ENCODE assay signal across 8 mouse cellular contexts in genomic region chr7:142093696-142094240, GRCm38 (mm10). TPM values are rescaled to one million over a fixed set of nuclear protein-coding genes. Genes with fewer than 3 reads are reported as not detected.
DNase-seq lines count a peak whose midpoint lies in the region; ATAC-seq and TF ChIP-seq lines count a peak whose summit lies in the region.
"Had no signal": no experiment of that assay in that cellular context is flagged by ENCODE, and none has a peak within 500 bp of the region (broad histone marks: within the 10 kb centered on the region; RNA-seq: fewer than 3 reads in every experiment).

No protein-coding gene starts in this region.

- peak overlapping the region; percentile 86; the same call in 1 of the 2 replicates for H3K9ac ChIP-seq in intestine, postnatal 0 days (ENCODE audit: low read depth, low read length)

- peak overlapping the region; percentile 89; the same call in 1 of the 2 replicates for H3K27ac ChIP-seq in forebrain, embryonic 10.5 days
- no peak overlapping the region for H3K27ac ChIP-seq in intestine, postnatal 0 days (ENCODE audit: low read depth, low read length)
- no peak overlapping the region for H3K27ac ChIP-seq in small intestine, adult 2 months (ENCODE audit: insufficient read depth, low read depth, low read length)
- H3K27ac ChIP-seq: macrophage had no signal

- no peak for ATAC-seq in intestine, postnatal 0 days
- ATAC-seq in granulocyte monocyte progenitor cell, adult 5-6 weeks (replicated peaks; ENCODE audit: poor library complexity, severe bottlenecking): no peak

- no peaks in the 10 kb centered on the region for H3K9me3 ChIP-seq in forebrain, embryonic 10.5 days
- H3K9me3 ChIP-seq in intestine, postnatal 0 days (ENCODE audit: control insufficient read depth): no peaks in the 10 kb centered on the region

- WGBS in lung, adult 2 months: 42% methylated on average over 6 of the region's 6 CpGs
- WGBS in forebrain, embryonic 10.5 days: 25% methylated on average over 6 of the region's 6 CpGs
- 39% methylated on average over 6 of the region's 6 CpGs for WGBS in intestine, postnatal 0 days
- 50% methylated on average over 6 of the region's 6 CpGs for WGBS in small intestine, adult 2 months

- no peak for TF ChIP-seq CTCF in lung, adult 2 months (IDR thresholded peaks at IDR 0.05; ENCODE audit: insufficient read depth, low read length)
- TF ChIP-seq CTCF in intestine, postnatal 0 days (IDR thresholded peaks at IDR 0.05; ENCODE audit: low read depth): no peak
- TF ChIP-seq CTCF in small intestine, adult 2 months (IDR thresholded peaks at IDR 0.05; ENCODE audit: extremely low read depth, insufficient read length, insufficient replicate concordance, low read depth, low read length): no peak

- no peak for DNase-seq in lung, adult 2 months
- DNase-seq in lung, postnatal 25 days (ENCODE audit: low spot score): no peak
- no peak for DNase-seq in forebrain, embryonic 10.5 days (ENCODE audit: extremely low spot score, low spot score)
- DNase-seq in left cerebral cortex, adult 9 months (ENCODE audit: low spot score in 2 of 2): no peak

- peak overlapping the region; percentile 95 for H3K4me2 ChIP-seq in intestine, postnatal 0 days (replicated peaks; ENCODE audit: low read depth)

- peaks cover 5% of the 10 kb centered on the region for H3K4me1 ChIP-seq in lung, adult 2 months (ENCODE audit: control insufficient read depth, insufficient read depth, low read length)
- H3K4me1 ChIP-seq in forebrain, embryonic 10.5 days: peaks cover 77% of the 10 kb centered on the region
- 0 out of 2 replicates have a peak, but pooled peaks cover 2% of the 10 kb centered on the region for H3K4me1 ChIP-seq in intestine, postnatal 0 days (replicated peaks; ENCODE audit: control insufficient read depth, insufficient read depth, low read length)
- H3K4me1 ChIP-seq in small intestine, adult 2 months (ENCODE audit: control insufficient read depth, insufficient read depth, insufficient read length, low read length): peaks cover 11% of the 10 kb centered on the region; the same call in 1 of the 2 replicates

- H3K4me3 ChIP-seq in lung, adult 2 months (replicated peaks; ENCODE audit: extremely low read depth, low read depth, low read length): peak overlapping the region; percentile 63
- H3K4me3 ChIP-seq in forebrain, embryonic 10.5 days: peak overlapping the region; percentile 74
- peak overlapping the region; percentile 76 for H3K4me3 ChIP-seq in intestine, postnatal 0 days (ENCODE audit: low read depth, low read length)
- peak overlapping the region; percentile 87 for H3K4me3 ChIP-seq in small intestine, adult 2 months (ENCODE audit: low read depth, low read length)

- TF ChIP-seq POLR2A in lung, adult 2 months (IDR thresholded peaks at IDR 0.05; ENCODE audit: borderline replicate concordance, extremely low read depth, low read depth, low read length): no peak
- TF ChIP-seq POLR2A in small intestine, adult 2 months (IDR thresholded peaks at IDR 0.05; ENCODE audit: low read depth, low read length): no peak

- H3K27me3 ChIP-seq in forebrain, embryonic 10.5 days (ENCODE audit: poor library complexity, severe bottlenecking): peaks cover 98% of the 10 kb centered on the region
- H3K27me3 ChIP-seq in intestine, postnatal 0 days (replicated peaks; ENCODE audit: control insufficient read depth, insufficient read depth, low read length): peaks cover 23% of the 10 kb centered on the region; the same call in 1 of the 2 replicates
- no peaks in the 10 kb centered on the region for H3K27me3 ChIP-seq in small intestine, adult 2 months (ENCODE audit: control insufficient read depth, insufficient read depth, low read length)

- no peaks in the 10 kb centered on the region for H3K36me3 ChIP-seq in forebrain, embryonic 10.5 days (replicated peaks)
- H3K36me3 ChIP-seq in intestine, postnatal 0 days (ENCODE audit: control insufficient read depth, insufficient read depth): no peaks in the 10 kb centered on the region; the same call in 1 of the 2 replicates
- H3K36me3 ChIP-seq in small intestine, adult 2 months (ENCODE audit: control insufficient read depth, insufficient read depth, low read length): no peaks in the 10 kb centered on the region; the same call in 1 of the 2 replicates

RNA-seq across cellular contexts. Expression of gene Dusp8, which starts 1.9 kb away (rescaled TPM):
- polyA plus RNA-seq in lung, adult 2 months (2012; rRNA removed): 30.1 and 33.3 TPM in 2 replicates
- 3.6 and 7.3 TPM in 2 replicates for polyA plus RNA-seq in forebrain, embryonic 10.5 days (2016; fragmentation: Nextera tagmentation; extraction: Ambion mirVana)
- 5.8 and 6.4 TPM in 2 replicates for polyA plus RNA-seq in intestine, postnatal 0 days (2015; fragmentation: Nextera tagmentation; extraction: Ambion mirVana)
- 8.9 and 13.4 TPM in 2 replicates for polyA plus RNA-seq in small intestine, adult 2 months (2012; rRNA removed)
- total RNA-seq in granulocyte monocyte progenitor cell, adult 5-6 weeks (2014; fragmentation: Nextera tagmentation): not detected in 2 replicates
- not detected in 2 replicates for total RNA-seq in granulocyte monocyte progenitor cell, adult 5-6 weeks (2017)

RNA-seq across cellular contexts. Expression of gene Gm45618, which starts 26.8 kb away (rescaled TPM):
- polyA plus RNA-seq in lung, adult 2 months (2012; rRNA removed): not detected in 2 replicates
- 0.38 TPM in 1 of 2 replicates, not detected in the other for polyA plus RNA-seq in forebrain, embryonic 10.5 days (2016; fragmentation: Nextera tagmentation; extraction: Ambion mirVana)
- polyA plus RNA-seq in intestine, postnatal 0 days (2015; fragmentation: Nextera tagmentation; extraction: Ambion mirVana): not detected in 2 replicates
- not detected in 2 replicates for polyA plus RNA-seq in small intestine, adult 2 months (2012; rRNA removed)
- total RNA-seq in granulocyte monocyte progenitor cell, adult 5-6 weeks (2014; fragmentation: Nextera tagmentation): not detected in 2 replicates
- not detected in 2 replicates for total RNA-seq in granulocyte monocyte progenitor cell, adult 5-6 weeks (2017)
- polyA plus RNA-seq: macrophage had no signal

RNA-seq across cellular contexts. Expression of gene Mob2, which starts 32.9 kb away (rescaled TPM):
- 40.6 and 54.0 TPM in 2 replicates for polyA plus RNA-seq in lung, adult 2 months (2012; rRNA removed)
- 60.9 and 65.7 TPM in 2 replicates for polyA plus RNA-seq in forebrain, embryonic 10.5 days (2016; fragmentation: Nextera tagmentation; extraction: Ambion mirVana)
- 49.5 and 54.7 TPM in 2 replicates for polyA plus RNA-seq in intestine, postnatal 0 days (2015; fragmentation: Nextera tagmentation; extraction: Ambion mirVana)
- 26.1 and 31.8 TPM in 2 replicates for polyA plus RNA-seq in small intestine, adult 2 months (2012; rRNA removed)
- total RNA-seq in granulocyte monocyte progenitor cell, adult 5-6 weeks (2014; fragmentation: Nextera tagmentation): 57.8 and 60.9 TPM in 2 replicates
- total RNA-seq in granulocyte monocyte progenitor cell, adult 5-6 weeks (2017): 51.2 and 63.4 TPM in 2 replicates

RNA-seq across cellular contexts. Expression of gene Gm39115, which starts 42.1 kb away (rescaled TPM):
- polyA plus RNA-seq in lung, adult 2 months (2012; rRNA removed): not detected in 2 replicates
- polyA plus RNA-seq in forebrain, embryonic 10.5 days (2016; fragmentation: Nextera tagmentation; extraction: Ambion mirVana): not detected in 2 replicates
- polyA plus RNA-seq in intestine, postnatal 0 days (2015; fragmentation: Nextera tagmentation; extraction: Ambion mirVana): not detected in 2 replicates
- polyA plus RNA-seq in small intestine, adult 2 months (2012; rRNA removed): not detected in 2 replicates
- not detected in 2 replicates for total RNA-seq in granulocyte monocyte progenitor cell, adult 5-6 weeks (2014; fragmentation: Nextera tagmentation)
- total RNA-seq in granulocyte monocyte progenitor cell, adult 5-6 weeks (2017): not detected in 2 replicates
- polyA plus RNA-seq: macrophage had no signal

RNA-seq across cellular contexts. Expression of gene Gm45337, which starts 50.6 kb away (rescaled TPM):
- not detected in 2 replicates for polyA plus RNA-seq in lung, adult 2 months (2012; rRNA removed)
- polyA plus RNA-seq in forebrain, embryonic 10.5 days (2016; fragmentation: Nextera tagmentation; extraction: Ambion mirVana): not detected in 2 replicates
- polyA plus RNA-seq in intestine, postnatal 0 days (2015; fragmentation: Nextera tagmentation; extraction: Ambion mirVana): not detected in 2 replicates
- polyA plus RNA-seq in small intestine, adult 2 months (2012; rRNA removed): not detected in 2 replicates
- total RNA-seq in granulocyte monocyte progenitor cell, adult 5-6 weeks (2014; fragmentation: Nextera tagmentation): not detected in 2 replicates
- total RNA-seq in granulocyte monocyte progenitor cell, adult 5-6 weeks (2017): not detected in 2 replicates
- polyA plus RNA-seq: macrophage had no signal
